Mouse (Mus musculus): ENCODE measurements around the gene Tmem210. TPM values are rescaled to one million over a fixed set of nuclear protein-coding genes. Genes with fewer than 3 reads are reported as not detected.

Tmem210 gene
- total RNA-seq, 1 experiment: not detected

- no peak overlapping the region for H3K4me3 ChIP-seq (ENCODE audit: insufficient read depth in 1 of 2, low read depth in 1 of 2, low read length in 2 of 2, poor library complexity in 1 of 2, severe bottlenecking in 1 of 2)
- no peak overlapping the region for H3K9ac ChIP-seq (ENCODE audit: insufficient read depth, low read depth, low read length, poor library complexity, severe bottlenecking)
- in situ Hi-C loops (cut with MboI; ENCODE audit: low sequenced_read_pairs in 2 of 2, unreplicated experiment in 2 of 2): no loop called here
- H3K36me3 ChIP-seq (ENCODE audit: control insufficient read depth, insufficient read depth, low read length, poor library complexity, severe bottlenecking): peaks cover 17% of the 10 kb centered on the region; the same call in 1 of the 2 replicates
- H3K27ac ChIP-seq (ENCODE audit: insufficient read depth, low read depth, low read length, poor library complexity, severe bottlenecking): no peak overlapping the region
- no peak for DNase-seq (ENCODE audit: low read depth, low spot score)
- no peaks in the 10 kb centered on the region for H3K9me3 ChIP-seq (ENCODE audit: control insufficient read depth, insufficient read depth, low read depth, low read length)
- TF ChIP-seq HCFC1 (IDR thresholded peaks at IDR 0.05; ENCODE audit: borderline replicate concordance, insufficient read depth, low read length): no peak
- TF ChIP-seq ZC3H11A (IDR thresholded peaks at IDR 0.05; ENCODE audit: borderline replicate concordance, low read depth, low read length): no peak
- TF ChIP-seq ZNF384 (IDR thresholded peaks at IDR 0.05; ENCODE audit: low read depth, low read length): no peak
- no peak for TF ChIP-seq MAFK (IDR thresholded peaks at IDR 0.05; ENCODE audit: insufficient read depth, low read depth, low read length)
- H3K4me1 ChIP-seq (ENCODE audit: control insufficient read depth in 2 of 2, insufficient read depth in 2 of 2, low read length in 2 of 2, poor library complexity in 1 of 2): peaks cover 0 to 8% of the 10 kb centered on the region in 2 experiments; a peak in 1 of 4 replicates
Measured at GRCm38 (mm10) chr2:25286314-25286713, 1.6 kb upstream of the Tmem210 start.

GRCm38 (mm10) chr2:25286837-25287636, 908 bp upstream of the Tmem210 start:
- Histone ChIP-seq H3K4me3 (ENCODE audit: insufficient read depth in 1 of 2, low read depth in 1 of 2, low read length in 2 of 2, poor library complexity in 1 of 2, severe bottlenecking in 1 of 2) (no peak overlapping the region), H3K27ac (ENCODE audit: insufficient read depth, low read depth, low read length, poor library complexity, severe bottlenecking) (no peak overlapping the region), H3K9ac (ENCODE audit: insufficient read depth, low read depth, low read length, poor library complexity, severe bottlenecking) (no peak overlapping the region), H3K9me3 (ENCODE audit: control insufficient read depth, insufficient read depth, low read depth, low read length) (no peaks in the 10 kb centered on the region), H3K36me3 (ENCODE audit: control insufficient read depth, insufficient read depth, low read length, poor library complexity, severe bottlenecking) (peaks cover 17% of the 10 kb centered on the region; the same call in 1 of the 2 replicates), H3K4me1 (ENCODE audit: control insufficient read depth in 2 of 2, insufficient read depth in 2 of 2, low read length in 2 of 2, poor library complexity in 1 of 2) (peaks cover 0 to 9% of the 10 kb centered on the region in 2 experiments; a peak in 1 of 4 replicates)
- TF ChIP-seq HCFC1 (IDR thresholded peaks at IDR 0.05; ENCODE audit: borderline replicate concordance, insufficient read depth, low read length) (no peak), ZNF384 (IDR thresholded peaks at IDR 0.05; ENCODE audit: low read depth, low read length) (no peak), CHD2 (IDR thresholded peaks at IDR 0.05; ENCODE audit: low read depth, low read length) (no peak), ZC3H11A (IDR thresholded peaks at IDR 0.05; ENCODE audit: borderline replicate concordance, low read depth, low read length) (no peak), MAFK (IDR thresholded peaks at IDR 0.05; ENCODE audit: insufficient read depth, low read depth, low read length) (no peak)
- in situ Hi-C loops (cut with MboI; ENCODE audit: low sequenced_read_pairs in 2 of 2, unreplicated experiment in 2 of 2): no loop called here
- no peak for DNase-seq (ENCODE audit: low read depth, low spot score)

GRCm38 (mm10) chr2:25288734-25289345, 895 bp downstream of the Tmem210 start:
- H3K36me3 ChIP-seq (ENCODE audit: control insufficient read depth, insufficient read depth, low read length, poor library complexity, severe bottlenecking): peaks cover 13% of the 10 kb centered on the region; the same call in 1 of the 2 replicates
- no peak for DNase-seq (ENCODE audit: low read depth, low spot score)
- in situ Hi-C loops (cut with MboI; ENCODE audit: low sequenced_read_pairs in 2 of 2, unreplicated experiment in 2 of 2): no loop called here
- no peak overlapping the region for H3K9ac ChIP-seq (ENCODE audit: insufficient read depth, low read depth, low read length, poor library complexity, severe bottlenecking)
- no peaks in the 10 kb centered on the region for H3K9me3 ChIP-seq (ENCODE audit: control insufficient read depth, insufficient read depth, low read depth, low read length)
- peaks cover 0 to 13% of the 10 kb centered on the region in 2 experiments; a peak in 1 of 4 replicates for H3K4me1 ChIP-seq (ENCODE audit: control insufficient read depth in 2 of 2, insufficient read depth in 2 of 2, low read length in 2 of 2, poor library complexity in 1 of 2)
- no peak overlapping the region for H3K4me3 ChIP-seq (ENCODE audit: insufficient read depth in 1 of 2, low read depth in 1 of 2, low read length in 2 of 2, poor library complexity in 1 of 2, severe bottlenecking in 1 of 2)
- H3K27ac ChIP-seq (ENCODE audit: insufficient read depth, low read depth, low read length, poor library complexity, severe bottlenecking): no peak overlapping the region
- TF ChIP-seq HCFC1 (IDR thresholded peaks at IDR 0.05; ENCODE audit: borderline replicate concordance, insufficient read depth, low read length) (no peak), CHD2 (IDR thresholded peaks at IDR 0.05; ENCODE audit: low read depth, low read length) (no peak), ZNF384 (IDR thresholded peaks at IDR 0.05; ENCODE audit: low read depth, low read length) (no peak), ZC3H11A (IDR thresholded peaks at IDR 0.05; ENCODE audit: borderline replicate concordance, low read depth, low read length) (no peak), MAFK (IDR thresholded peaks at IDR 0.05; ENCODE audit: insufficient read depth, low read depth, low read length) (no peak)

DNA sequence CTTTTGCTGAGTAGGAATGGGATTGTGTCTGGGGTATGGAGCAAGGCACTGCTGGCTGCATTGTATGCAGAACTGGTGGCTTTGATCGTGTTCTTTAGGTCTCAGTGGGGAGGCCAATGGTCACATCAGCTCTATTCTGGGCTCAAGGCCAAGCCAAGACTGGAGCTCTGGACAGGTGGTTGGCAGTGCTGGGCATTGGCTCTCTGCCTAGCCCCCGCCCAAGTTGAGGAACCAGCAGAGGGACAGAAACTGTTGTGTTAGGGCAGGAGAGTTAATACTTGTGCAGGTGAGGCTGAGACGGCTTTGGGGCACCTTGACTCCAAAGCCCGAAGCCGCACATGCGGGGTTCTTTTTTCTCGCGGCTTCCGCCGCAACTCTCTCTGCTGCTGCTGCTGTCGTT, 1.7 kb downstream of the Tmem210 start, which contains the start of gene Lrrc26:
Lrrc26 (plus strand) TSS at position 265 of the 400 bp plus-strand sequence.
- in situ Hi-C loops (cut with MboI; ENCODE audit: low sequenced_read_pairs in 2 of 2, unreplicated experiment in 2 of 2): no loop called here
- peak within 1 kb of the TSS; percentile 54 to 66 for H3K4me3 ChIP-seq (ENCODE audit: insufficient read depth in 1 of 2, low read depth in 1 of 2, low read length in 2 of 2, poor library complexity in 1 of 2, severe bottlenecking in 1 of 2)
- peaks cover 0 to 13% of the 10 kb centered on the region in 2 experiments; a peak in 1 of 4 replicates for H3K4me1 ChIP-seq (ENCODE audit: control insufficient read depth in 2 of 2, insufficient read depth in 2 of 2, low read length in 2 of 2, poor library complexity in 1 of 2)

More for the DNA sequence above, 1.7 kb downstream of the Tmem210 start, which contains the start of gene Lrrc26:
- TF ChIP-seq ZC3H11A (IDR thresholded peaks at IDR 0.05; ENCODE audit: borderline replicate concordance, low read depth, low read length): no peak
- no peak for TF ChIP-seq MAFK (IDR thresholded peaks at IDR 0.05; ENCODE audit: insufficient read depth, low read depth, low read length)
- no peak for TF ChIP-seq ZNF384 (IDR thresholded peaks at IDR 0.05; ENCODE audit: low read depth, low read length)
- no peak for TF ChIP-seq CHD2 (IDR thresholded peaks at IDR 0.05; ENCODE audit: low read depth, low read length)
- TF ChIP-seq HCFC1 (IDR thresholded peaks at IDR 0.05; ENCODE audit: borderline replicate concordance, insufficient read depth, low read length): no peak
- H3K9ac ChIP-seq (ENCODE audit: insufficient read depth, low read depth, low read length, poor library complexity, severe bottlenecking): peak within 1 kb of the TSS; percentile 18; the same call in 1 of the 2 replicates
- H3K9me3 ChIP-seq (ENCODE audit: control insufficient read depth, insufficient read depth, low read depth, low read length): no peaks in the 10 kb centered on the region
- DNase-seq (ENCODE audit: low read depth, low spot score): no peak
- no peak within 1 kb of the TSS for H3K27ac ChIP-seq (ENCODE audit: insufficient read depth, low read depth, low read length, poor library complexity, severe bottlenecking)
- peaks cover 8% of the 10 kb centered on the region; the same call in 1 of the 2 replicates for H3K36me3 ChIP-seq (ENCODE audit: control insufficient read depth, insufficient read depth, low read length, poor library complexity, severe bottlenecking)
